Mouse (Mus musculus): ENCODE data around the gene Rad17. TPM values are rescaled to one million over a fixed set of nuclear protein-coding genes. Genes with fewer than 3 reads are reported as not detected.

Rad17 gene
- total RNA-seq, 1 experiment = 31.3 TPM

GRCm38 (mm10) chr13:100612251-100612650 lies 38.6 kb downstream of the Rad17 start:
- no peak overlapping the region for H3K27ac ChIP-seq (ENCODE audit: insufficient read depth, low read depth, low read length, poor library complexity, severe bottlenecking)
- peak overlapping the region; percentile 32; the same call in 1 of the 2 replicates for H3K9ac ChIP-seq (ENCODE audit: insufficient read depth, low read depth, low read length, poor library complexity, severe bottlenecking)
- in situ Hi-C loops (cut with MboI; ENCODE audit: low sequenced_read_pairs in 2 of 2, unreplicated experiment in 2 of 2) = no loop called here
- H3K36me3 ChIP-seq (ENCODE audit: control insufficient read depth, insufficient read depth, low read length, poor library complexity, severe bottlenecking) = no peaks in the 10 kb centered on the region
- no peak for TF ChIP-seq ZNF384 (IDR thresholded peaks at IDR 0.05; ENCODE audit: low read depth, low read length)
- TF ChIP-seq CHD2 (IDR thresholded peaks at IDR 0.05; ENCODE audit: low read depth, low read length) = no peak
- no peak for TF ChIP-seq HCFC1 (IDR thresholded peaks at IDR 0.05; ENCODE audit: borderline replicate concordance, insufficient read depth, low read length)
- no peak for TF ChIP-seq MAFK (IDR thresholded peaks at IDR 0.05; ENCODE audit: insufficient read depth, low read depth, low read length)
- no peak for TF ChIP-seq ZC3H11A (IDR thresholded peaks at IDR 0.05; ENCODE audit: borderline replicate concordance, low read depth, low read length)
- H3K4me3 ChIP-seq (ENCODE audit: insufficient read depth in 1 of 2, low read depth in 1 of 2, low read length in 2 of 2, poor library complexity in 1 of 2, severe bottlenecking in 1 of 2) = 0 out of 4 replicates have a peak overlapping the region, but pooled peaks have one; percentile 15 to 39
- H3K9me3 ChIP-seq (ENCODE audit: control insufficient read depth, insufficient read depth, low read depth, low read length) = no peaks in the 10 kb centered on the region
- no peak for DNase-seq (ENCODE audit: low read depth, low spot score)
- H3K4me1 ChIP-seq (ENCODE audit: control insufficient read depth in 2 of 2, insufficient read depth in 2 of 2, low read length in 2 of 2, poor library complexity in 1 of 2) = peaks cover 2 to 3% of the 10 kb centered on the region in 2 experiments; a peak in 1 of 4 replicates

- no peak overlapping the region for H3K27ac ChIP-seq (ENCODE audit: insufficient read depth, low read depth, low read length, poor library complexity, severe bottlenecking)
- in situ Hi-C loops (cut with MboI; ENCODE audit: low sequenced_read_pairs in 2 of 2, unreplicated experiment in 2 of 2) = no loop called here
- H3K9ac ChIP-seq (ENCODE audit: insufficient read depth, low read depth, low read length, poor library complexity, severe bottlenecking) = no peak overlapping the region
- no peak for TF ChIP-seq HCFC1 (IDR thresholded peaks at IDR 0.05; ENCODE audit: borderline replicate concordance, insufficient read depth, low read length)
- no peak for TF ChIP-seq ZNF384 (IDR thresholded peaks at IDR 0.05; ENCODE audit: low read depth, low read length)
- TF ChIP-seq ZC3H11A (IDR thresholded peaks at IDR 0.05; ENCODE audit: borderline replicate concordance, low read depth, low read length) = no peak
- no peak for TF ChIP-seq CHD2 (IDR thresholded peaks at IDR 0.05; ENCODE audit: low read depth, low read length)
- TF ChIP-seq MAFK (IDR thresholded peaks at IDR 0.05; ENCODE audit: insufficient read depth, low read depth, low read length) = no peak
- no peaks in the 10 kb centered on the region for H3K36me3 ChIP-seq (ENCODE audit: control insufficient read depth, insufficient read depth, low read length, poor library complexity, severe bottlenecking)
- H3K4me1 ChIP-seq (ENCODE audit: control insufficient read depth in 2 of 2, insufficient read depth in 2 of 2, low read length in 2 of 2, poor library complexity in 1 of 2) = peaks cover 0 to 3% of the 10 kb centered on the region in 2 experiments; a peak in 1 of 4 replicates
- H3K9me3 ChIP-seq (ENCODE audit: control insufficient read depth, insufficient read depth, low read depth, low read length) = no peaks in the 10 kb centered on the region
- 0 out of 4 replicates have a peak overlapping the region, but pooled peaks of 1 of the 2 experiments have one; percentile 15 for H3K4me3 ChIP-seq (ENCODE audit: insufficient read depth in 1 of 2, low read depth in 1 of 2, low read length in 2 of 2, poor library complexity in 1 of 2, severe bottlenecking in 1 of 2)
- DNase-seq (ENCODE audit: low read depth, low spot score) = no peak
These were observed 39.6 kb downstream of the Rad17 start for GRCm38 (mm10) chr13:100611266-100611665.

GRCm38 (mm10) chr13:100607756-100608155 lies 43.1 kb downstream of the Rad17 start:
- in situ Hi-C loops (cut with MboI; ENCODE audit: low sequenced_read_pairs in 2 of 2, unreplicated experiment in 2 of 2) = no loop called here
- Histone ChIP-seq H3K9me3 (ENCODE audit: control insufficient read depth, insufficient read depth, low read depth, low read length) (no peaks in the 10 kb centered on the region), H3K9ac (ENCODE audit: insufficient read depth, low read depth, low read length, poor library complexity, severe bottlenecking) (no peak overlapping the region), H3K4me3 (ENCODE audit: insufficient read depth in 1 of 2, low read depth in 1 of 2, low read length in 2 of 2, poor library complexity in 1 of 2, severe bottlenecking in 1 of 2) (no peak overlapping the region), H3K4me1 (ENCODE audit: control insufficient read depth in 2 of 2, insufficient read depth in 2 of 2, low read length in 2 of 2, poor library complexity in 1 of 2) (peaks cover 0 to 3% of the 10 kb centered on the region in 2 experiments; a peak in 1 of 4 replicates), H3K27ac (ENCODE audit: insufficient read depth, low read depth, low read length, poor library complexity, severe bottlenecking) (no peak overlapping the region), H3K36me3 (ENCODE audit: control insufficient read depth, insufficient read depth, low read length, poor library complexity, severe bottlenecking) (no peaks in the 10 kb centered on the region)
- TF ChIP-seq ZNF384 (IDR thresholded peaks at IDR 0.05; ENCODE audit: low read depth, low read length) (no peak), MAFK (IDR thresholded peaks at IDR 0.05; ENCODE audit: insufficient read depth, low read depth, low read length) (no peak), CHD2 (IDR thresholded peaks at IDR 0.05; ENCODE audit: low read depth, low read length) (no peak), ZC3H11A (IDR thresholded peaks at IDR 0.05; ENCODE audit: borderline replicate concordance, low read depth, low read length) (no peak), HCFC1 (IDR thresholded peaks at IDR 0.05; ENCODE audit: borderline replicate concordance, insufficient read depth, low read length) (no peak)
- no peak for DNase-seq (ENCODE audit: low read depth, low spot score)

- H3K36me3 ChIP-seq (ENCODE audit: control insufficient read depth, insufficient read depth, low read length, poor library complexity, severe bottlenecking) = no peaks in the 10 kb centered on the region
- no peak overlapping the region for H3K27ac ChIP-seq (ENCODE audit: insufficient read depth, low read depth, low read length, poor library complexity, severe bottlenecking)
- in situ Hi-C loops (cut with MboI; ENCODE audit: low sequenced_read_pairs in 2 of 2, unreplicated experiment in 2 of 2) = no loop called here
- TF ChIP-seq ZC3H11A (IDR thresholded peaks at IDR 0.05; ENCODE audit: borderline replicate concordance, low read depth, low read length) (no peak), CHD2 (IDR thresholded peaks at IDR 0.05; ENCODE audit: low read depth, low read length) (no peak), HCFC1 (IDR thresholded peaks at IDR 0.05; ENCODE audit: borderline replicate concordance, insufficient read depth, low read length) (no peak), ZNF384 (IDR thresholded peaks at IDR 0.05; ENCODE audit: low read depth, low read length) (no peak), MAFK (IDR thresholded peaks at IDR 0.05; ENCODE audit: insufficient read depth, low read depth, low read length) (no peak)
- H3K4me1 ChIP-seq (ENCODE audit: control insufficient read depth in 2 of 2, insufficient read depth in 2 of 2, low read length in 2 of 2, poor library complexity in 1 of 2) = peaks cover 0 to 2% of the 10 kb centered on the region in 2 experiments; a peak in 1 of 4 replicates
- no peak overlapping the region for H3K4me3 ChIP-seq (ENCODE audit: insufficient read depth in 1 of 2, low read depth in 1 of 2, low read length in 2 of 2, poor library complexity in 1 of 2, severe bottlenecking in 1 of 2)
- H3K9ac ChIP-seq (ENCODE audit: insufficient read depth, low read depth, low read length, poor library complexity, severe bottlenecking) = no peak overlapping the region
- DNase-seq (ENCODE audit: low read depth, low spot score) = no peak
- no peaks in the 10 kb centered on the region for H3K9me3 ChIP-seq (ENCODE audit: control insufficient read depth, insufficient read depth, low read depth, low read length)
These were observed 45.0 kb downstream of the Rad17 start for GRCm38 (mm10) chr13:100605845-100606244.

Data from ES-E14 (cell line).